Mouse (Mus musculus): ENCODE data around the gene Slc16a2.

Gene Slc16a2

DNA sequence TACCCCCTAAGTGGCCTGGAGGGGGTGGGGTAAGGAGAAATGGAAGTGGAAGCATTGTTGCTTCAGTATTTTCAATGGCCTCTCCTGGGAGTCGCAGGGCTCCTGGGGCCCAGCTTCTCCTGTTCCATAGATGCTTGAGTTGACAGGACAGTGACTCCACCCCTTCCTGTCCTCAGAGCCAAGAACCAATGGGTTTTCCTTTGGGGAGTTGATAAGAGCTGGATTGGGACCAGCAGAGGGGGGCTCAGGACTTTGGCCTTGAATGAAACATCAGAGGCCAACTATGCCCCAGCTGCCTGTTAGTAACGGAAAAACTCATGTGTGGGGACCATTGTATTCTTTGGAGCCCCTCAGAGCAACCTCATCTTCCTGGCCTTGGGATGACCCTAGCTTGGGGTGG lies 124.0 kb downstream of the Slc16a2 start:
- TF ChIP-seq GATA4 (IDR thresholded peaks at IDR 0.05; ENCODE audit: insufficient replicate concordance, low read length) = no peak

GRCm38 (mm10) chrX:103696081-103696519 lies 125.7 kb downstream of the Slc16a2 start:
- TF ChIP-seq GATA4 (IDR thresholded peaks at IDR 0.05; ENCODE audit: insufficient replicate concordance, low read length) = no peak

DNA sequence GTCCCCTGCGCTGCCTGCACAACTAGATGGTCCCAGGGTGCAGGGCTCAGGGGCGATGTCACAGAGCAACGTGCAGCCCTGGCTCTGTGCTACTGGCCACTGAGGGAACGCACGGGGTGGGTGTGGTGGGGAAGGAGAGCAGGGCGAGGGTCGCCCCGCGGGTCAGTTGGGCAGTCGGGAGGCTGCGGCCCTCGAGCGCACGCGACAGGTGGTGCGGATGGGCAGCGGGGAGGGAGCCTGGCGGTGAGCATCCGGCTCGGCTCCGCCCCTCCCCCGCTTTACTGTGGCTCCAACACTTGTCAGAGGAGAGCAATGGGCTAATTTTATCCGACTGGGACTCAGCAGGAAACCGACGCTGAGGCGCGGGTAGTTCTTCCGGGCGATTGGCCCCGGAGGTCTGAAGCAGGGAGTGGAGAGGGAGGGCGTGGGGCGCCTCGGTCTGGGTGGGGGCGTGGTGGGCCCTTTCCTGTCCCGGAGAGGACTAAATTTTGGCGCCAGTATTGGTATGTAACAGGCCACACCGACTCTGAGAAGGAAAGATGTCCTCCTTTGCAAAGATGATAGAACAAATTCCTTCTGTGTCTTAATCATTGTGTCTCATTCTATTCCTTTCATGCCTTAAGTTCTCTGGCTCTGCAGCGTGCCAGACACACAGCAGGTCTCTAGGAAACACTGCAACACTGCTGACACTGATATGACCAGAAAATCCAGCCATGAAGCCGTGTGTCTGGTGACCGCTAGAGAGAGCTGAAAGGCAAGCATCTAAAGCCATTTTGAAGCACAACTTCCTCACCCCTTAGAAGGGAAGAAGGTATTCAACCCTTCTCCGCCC lies 126.4 kb downstream of the Slc16a2 start:
- TF ChIP-seq GATA4 (IDR thresholded peaks at IDR 0.05; ENCODE audit: insufficient replicate concordance, low read length) = no peak

GRCm38 (mm10) chrX:103694787-103695164 lies 127.0 kb downstream of the Slc16a2 start:
- no peak for TF ChIP-seq GATA4 (IDR thresholded peaks at IDR 0.05; ENCODE audit: insufficient replicate concordance, low read length)

- no peak for TF ChIP-seq GATA4 (IDR thresholded peaks at IDR 0.05; ENCODE audit: insufficient replicate concordance, low read length)
These were observed 127.4 kb downstream of the Slc16a2 start for GRCm38 (mm10) chrX:103694381-103694780.

DNA sequence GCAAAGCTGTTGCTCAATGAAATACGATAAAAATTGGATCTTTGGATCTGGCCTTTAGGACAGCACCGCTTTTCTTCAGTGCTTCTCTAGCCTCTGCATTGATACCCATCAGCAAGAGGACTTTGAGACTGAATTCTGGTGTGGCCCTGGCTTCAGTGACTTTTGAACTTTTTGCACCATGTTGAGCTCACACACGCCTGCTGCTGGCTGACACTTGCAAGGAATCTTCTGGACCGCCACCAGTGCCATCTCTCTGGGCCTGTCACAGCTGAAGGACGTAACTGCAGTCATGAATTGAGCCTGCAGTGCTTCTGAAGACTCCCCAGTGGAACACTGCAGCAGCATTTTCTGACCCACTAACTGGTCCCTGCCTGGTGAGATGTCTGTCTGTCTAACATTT lies 128.9 kb downstream of the Slc16a2 start:
- peak; percentile 37; the same call in 1 of the 2 replicates for TF ChIP-seq GATA4 (IDR thresholded peaks at IDR 0.05; ENCODE audit: insufficient replicate concordance, low read length)

DNA sequence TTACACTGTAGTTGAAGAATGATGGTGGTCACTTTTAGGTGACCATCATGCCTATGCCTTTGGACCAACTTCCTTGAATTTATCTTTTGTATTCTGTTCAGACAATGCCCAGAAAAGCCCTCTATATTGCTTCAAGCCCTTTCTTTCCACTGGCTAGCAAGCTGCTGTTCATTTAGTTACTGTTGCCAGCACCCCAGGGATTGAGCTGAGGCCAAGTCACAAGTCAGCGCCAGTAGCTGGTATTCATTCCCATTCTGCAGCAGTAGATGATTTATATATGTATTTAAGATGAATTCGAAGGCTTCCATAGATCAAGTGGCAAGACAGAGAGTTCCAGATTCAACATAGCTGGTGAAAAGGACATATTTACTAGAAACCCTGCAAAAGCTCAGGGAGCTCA lies 133.2 kb downstream of the Slc16a2 start:
- no peak for TF ChIP-seq GATA4 (IDR thresholded peaks at IDR 0.05; ENCODE audit: insufficient replicate concordance, low read length)

- no peak for TF ChIP-seq GATA4 (IDR thresholded peaks at IDR 0.05; ENCODE audit: insufficient replicate concordance, low read length)
These were observed 147.1 kb downstream of the Slc16a2 start for GRCm38 (mm10) chrX:103674674-103675073.

GRCm38 (mm10) chrX:103673761-103674160 lies 148.0 kb downstream of the Slc16a2 start:
- no peak for TF ChIP-seq GATA4 (IDR thresholded peaks at IDR 0.05; ENCODE audit: insufficient replicate concordance, low read length)

DNA sequence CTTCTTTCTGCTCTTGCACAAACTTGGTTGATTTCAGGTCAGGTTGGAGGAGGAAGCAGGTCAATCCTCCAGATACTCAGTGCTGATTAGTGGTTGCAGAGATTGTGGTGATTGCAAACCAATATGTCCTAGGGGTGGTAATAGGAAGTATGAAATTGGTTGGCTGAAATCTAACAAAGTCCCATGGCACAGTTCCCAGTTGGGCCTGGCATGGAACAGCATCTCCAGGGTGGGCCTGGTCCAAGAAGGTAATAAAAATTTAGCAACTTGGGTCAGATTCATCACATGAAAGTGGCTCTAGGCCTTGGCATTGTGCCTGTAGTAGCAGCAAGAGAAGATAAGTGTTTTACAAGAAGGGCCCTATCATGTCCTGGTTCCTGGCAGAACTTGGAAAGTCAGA lies 151.5 kb downstream of the Slc16a2 start:
- no peak for TF ChIP-seq GATA4 (IDR thresholded peaks at IDR 0.05; ENCODE audit: insufficient replicate concordance, low read length)

DNA sequence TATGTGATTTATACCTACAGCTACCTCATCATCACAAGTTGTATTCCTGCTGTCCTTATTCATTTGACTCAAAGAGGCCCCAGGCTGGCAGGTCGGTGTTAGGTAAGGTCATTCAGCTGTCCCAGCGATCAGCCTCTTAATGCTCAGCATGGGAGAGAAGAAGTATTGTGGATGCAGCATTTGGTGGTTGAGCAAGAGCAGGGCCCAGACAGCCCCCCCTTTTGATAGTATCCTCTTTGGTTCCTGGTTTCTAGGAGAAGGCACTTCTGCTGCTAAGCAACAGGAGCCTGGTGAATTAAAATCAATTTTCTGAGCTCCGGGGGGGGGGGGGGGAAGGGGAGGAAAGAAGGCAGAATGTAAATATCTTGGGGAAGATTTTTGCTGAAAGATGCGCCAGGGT lies 162.8 kb downstream of the Slc16a2 start:
- TF ChIP-seq GATA4 (IDR thresholded peaks at IDR 0.05; ENCODE audit: insufficient replicate concordance, low read length) = no peak

DNA sequence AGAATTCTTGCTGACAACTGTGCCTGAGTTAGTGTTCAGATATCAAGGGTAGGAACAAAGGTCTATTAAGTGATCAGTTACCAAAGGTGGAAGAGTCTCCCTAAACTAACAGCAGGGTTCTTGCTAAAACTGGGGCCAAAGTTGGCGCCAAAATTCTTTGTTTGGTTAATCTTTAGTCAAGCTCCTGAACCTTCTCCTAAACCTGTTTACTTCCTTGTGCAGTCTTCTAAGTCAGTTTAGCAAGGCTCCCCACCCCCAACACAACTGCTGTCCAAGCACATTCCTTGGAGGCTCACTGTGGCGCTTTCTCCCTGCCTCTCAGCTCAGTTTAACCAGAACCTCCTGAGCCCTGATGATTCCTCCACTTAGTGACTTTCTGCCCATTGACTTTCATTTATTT lies 168.8 kb downstream of the Slc16a2 start:
- TF ChIP-seq GATA4 (IDR thresholded peaks at IDR 0.05; ENCODE audit: insufficient replicate concordance, low read length) = no peak

GRCm38 (mm10) chrX:103652048-103652447 lies 169.7 kb downstream of the Slc16a2 start:
- no peak for TF ChIP-seq GATA4 (IDR thresholded peaks at IDR 0.05; ENCODE audit: insufficient replicate concordance, low read length)

Measured in liver, adult (tissue).